Mouse (Mus musculus) MEL (cell line): ENCODE results near the gene Tbl1x. TPM values are rescaled to one million over a fixed set of nuclear protein-coding genes. Genes with fewer than 3 reads are reported as not detected.
A peak's percentile ranks its signal among the peaks of the same experiment; 100 is the strongest.

Experiments used
- DNase-seq: peaks from one replicate; pipeline ENCODE4 v3.0.0; 2011; ENCODE audit warnings: low read depth, low spot score
- H3K27ac ChIP-seq: 2 replicates; pipeline ENCODE4 v1.5.1; 2012; ENCODE audit warnings: low read depth, mild to moderate bottlenecking, control low read depth, low read length, moderate library complexity; ENCODE audit not compliant: control insufficient read depth
- H3K27me3 ChIP-seq, 2 experiments: fragments of 150-350 bp in 1 of 2; sonication (generic) in 1 of 2; 2 replicates each; pipeline ENCODE4 v1.6.1; 2012; ENCODE audit warnings: low read length in 2 of 2, mild to moderate bottlenecking in 2 of 2, improper control_type of control experiment in 1 of 2, moderate library complexity in 1 of 2; ENCODE audit not compliant: insufficient read depth in 2 of 2, control insufficient read depth in 1 of 2
- H3K36me3 ChIP-seq, 2 experiments: 2 replicates each; pipeline ENCODE4 v1.6.1; 2012 to 2014; ENCODE audit warnings: low read length in 2 of 2, improper control_type of control experiment in 1 of 2, inconsistent platforms in 1 of 2, mild to moderate bottlenecking in 1 of 2; ENCODE audit not compliant: insufficient read depth in 2 of 2, control insufficient read depth in 1 of 2
- H3K4me1 ChIP-seq, 2 experiments: fragments of 150-350 bp in 1 of 2; sonication (generic) in 1 of 2; 2 replicates each; pipeline ENCODE4 v1.6.1; 2012; ENCODE audit warnings: low read length in 2 of 2, improper control_type of control experiment in 1 of 2, mild to moderate bottlenecking in 1 of 2; ENCODE audit not compliant: insufficient read depth in 2 of 2, control insufficient read depth in 1 of 2
- H3K4me3 ChIP-seq, 2 experiments: fragments of 150-350 bp in 1 of 2; sonication (generic) in 1 of 2; 2 replicates each; pipeline ENCODE4 v1.5.1; 2012; ENCODE audit warnings: low read depth in 2 of 2, low read length in 2 of 2, mild to moderate bottlenecking in 2 of 2, moderate library complexity in 2 of 2, control low read depth in 1 of 2, improper control_type of control experiment in 1 of 2; ENCODE audit not compliant: control insufficient read depth in 1 of 2, insufficient read depth in 1 of 2
- H3K79me2 ChIP-seq: 2 replicates; pipeline ENCODE4 v1.6.1; 2012; ENCODE audit warnings: mild to moderate bottlenecking, low read length, moderate library complexity; ENCODE audit not compliant: control insufficient read depth, poor library complexity, insufficient read depth
- H3K9ac ChIP-seq: 2 replicates; pipeline ENCODE4 v1.6.1; 2012; ENCODE audit warnings: low read depth, mild to moderate bottlenecking, control low read depth, low read length, moderate library complexity; ENCODE audit not compliant: control insufficient read depth, poor library complexity, severe bottlenecking
- H3K9me3 ChIP-seq: fragments of 150-350 bp; sonication (generic); replicated peaks from 2 replicates; pipeline ENCODE4 v1.6.1; 2012; ENCODE audit warnings: mild to moderate bottlenecking, low read length, improper control_type of control experiment, moderate library complexity; ENCODE audit not compliant: insufficient read depth
- BHLHE40 ChIP-seq: IDR thresholded peaks from 2 replicates; pipeline ENCODE4 v1.6.1; 2012; ENCODE audit warnings: low read depth, mild to moderate bottlenecking, inconsistent platforms, low read length, improper control_type of control experiment, borderline replicate concordance
- CHD1 ChIP-seq: IDR thresholded peaks from 2 replicates; pipeline ENCODE4 v1.6.1; 2012; ENCODE audit warnings: low read depth, mild to moderate bottlenecking, inconsistent platforms, low read length, improper control_type of control experiment
- E2F4 ChIP-seq: IDR thresholded peaks from 2 replicates; pipeline ENCODE4 v1.6.1; 2011; ENCODE audit warnings: low read depth, low read length, improper control_type of control experiment, borderline replicate concordance
- ELF1 ChIP-seq: IDR thresholded peaks from 2 replicates; pipeline ENCODE4 v1.6.1; 2014; ENCODE audit warnings: low read depth, mild to moderate bottlenecking, inconsistent platforms, low read length, improper control_type of control experiment, moderate library complexity
- EP300 ChIP-seq, 2 experiments: IDR thresholded peaks; 2 replicates each; pipeline ENCODE4 v1.6.1; 2011; ENCODE audit warnings: improper control_type of control experiment in 2 of 2, low read length in 2 of 2, low read depth in 1 of 2, mild to moderate bottlenecking in 1 of 2
- ETS1 ChIP-seq: IDR thresholded peaks from 2 replicates; pipeline ENCODE4 v1.6.1; 2012; ENCODE audit warnings: low read depth, mild to moderate bottlenecking, inconsistent platforms, low read length, improper control_type of control experiment, moderate library complexity
- GATA1 ChIP-seq: IDR thresholded peaks from 2 replicates; pipeline ENCODE4 v1.6.1; 2011; ENCODE audit warnings: low read depth, low read length, improper control_type of control experiment
- HCFC1 ChIP-seq: IDR thresholded peaks from 2 replicates; pipeline ENCODE4 v1.6.1; 2012; ENCODE audit warnings: low read depth, mild to moderate bottlenecking, inconsistent platforms, low read length, improper control_type of control experiment, moderate library complexity
- MAZ ChIP-seq: IDR thresholded peaks from 2 replicates; pipeline ENCODE4 v1.6.1; 2012; ENCODE audit warnings: low read depth, mild to moderate bottlenecking, inconsistent platforms, low read length, improper control_type of control experiment
- POLR2AphosphoS5 ChIP-seq: IDR thresholded peaks from 2 replicates; pipeline ENCODE4 v1.6.1; 2012; ENCODE audit warnings: low read depth, borderline replicate concordance, mild to moderate bottlenecking, inconsistent platforms, low read length, moderate library complexity, mixed read lengths
- RAD21 ChIP-seq: IDR thresholded peaks from 2 replicates; pipeline ENCODE4 v1.6.1; 2011; ENCODE audit warnings: mild to moderate bottlenecking, low read depth, low read length, improper control_type of control experiment
- SIN3A ChIP-seq: IDR thresholded peaks from 2 replicates; pipeline ENCODE4 v1.6.1; 2012; ENCODE audit warnings: low read length, improper control_type of control experiment, inconsistent platforms
- SMC3 ChIP-seq: IDR thresholded peaks from 2 replicates; pipeline ENCODE4 v1.6.1; 2011; ENCODE audit warnings: low read depth, low read length, improper control_type of control experiment
- TCF12 ChIP-seq: IDR thresholded peaks from 2 replicates; pipeline ENCODE4 v1.6.1; 2014; ENCODE audit warnings: low read depth, mild to moderate bottlenecking, inconsistent platforms, low read length, improper control_type of control experiment, moderate library complexity
- USF1 ChIP-seq: IDR thresholded peaks from 2 replicates; pipeline ENCODE4 v1.6.1; 2014; ENCODE audit warnings: low read depth, mild to moderate bottlenecking, inconsistent platforms, low read length, improper control_type of control experiment, moderate library complexity
- ZC3H11A ChIP-seq: IDR thresholded peaks from 2 replicates; pipeline ENCODE4 v1.6.1; 2012; ENCODE audit warnings: low read depth, mild to moderate bottlenecking, inconsistent platforms, low read length, improper control_type of control experiment
- ZMIZ1 ChIP-seq: IDR thresholded peaks from 2 replicates; pipeline ENCODE4 v1.6.1; 2012; ENCODE audit warnings: low read depth, mild to moderate bottlenecking, inconsistent platforms, low read length, improper control_type of control experiment, moderate library complexity
- polyA plus RNA-seq, 2 experiments: library from polyadenylated mRNA; stranded (reverse) in 1 of 2; unstranded in 1 of 2; fragments of >175 nt in 1 of 2; fragments of >200 nt in 1 of 2; gene quantifications; 2 replicates each; pipeline versions ENCODE4 v1.2.1 to v1.2.4; 2012; ENCODE audit warnings: low replicate concordance in 2 of 2, low read depth in 1 of 2; ENCODE audit not compliant: insufficient read length in 2 of 2, insufficient read depth in 1 of 2, missing spikeins in 1 of 2
- total RNA-seq: library from RNA; depleted of rRNA; stranded (reverse); fragments of 300-350 nt; gene quantifications from 2 replicates; pipeline ENCODE4 v1.2.3, GENCODE M21; 2012; rRNA removed

Tbl1x gene
- 17.1 and 23.0 TPM in 2 replicates for total RNA-seq
- polyA plus RNA-seq, result 10 to 100 TPM; 27.6 to 42.5 TPM

GRCm38 (mm10) chrX:77510371-77511300 lies at the start of gene Tbl1x:
TSS of gene Tbl1x (plus strand) at chrX:77511013.
- Histone ChIP-seq H3K4me1 (no peaks in the 10 kb centered on the region; a peak in 1 of 4 replicates), H3K27me3 (no peaks in the 10 kb centered on the region), H3K9ac (peak within 1 kb of the TSS; percentile 95), H3K9me3 (no peaks in the 10 kb centered on the region), H3K36me3 (peaks cover 0 to 9% of the 10 kb centered on the region in 2 experiments; a peak in 2 of 4 replicates), H3K4me3 (peak within 1 kb of the TSS; percentile 83 to 87), H3K27ac (peak within 1 kb of the TSS; percentile 99), H3K79me2 (peaks cover 45% of the 10 kb centered on the region)
- peak; percentile 84 for DNase-seq
- peak; percentile 50; the same call in 1 of the 2 replicates for TF ChIP-seq MAZ
- no peak for TF ChIP-seq ZC3H11A
- TF ChIP-seq SMC3, result no peak
- peak; percentile 6; the same call in 1 of the 2 replicates for TF ChIP-seq TCF12
- TF ChIP-seq RAD21, result no peak
- no peak for TF ChIP-seq POLR2AphosphoS5
- TF ChIP-seq ELF1, result no peak

GRCm38 (mm10) chrX:77469216-77469615 lies 41.6 kb upstream of the Tbl1x start:
- no peak for TF ChIP-seq EP300 (IDR thresholded peaks at IDR 0.05; ENCODE audit: low read depth in 1 of 2, low read length in 2 of 2)
- no peak for TF ChIP-seq USF1
- no peak for TF ChIP-seq POLR2AphosphoS5
- TF ChIP-seq E2F4, result no peak
- no peak for TF ChIP-seq SIN3A
- TF ChIP-seq BHLHE40, result no peak
- no peak for TF ChIP-seq CHD1
- TF ChIP-seq ETS1, result no peak
- no peak for TF ChIP-seq ZC3H11A
- TF ChIP-seq ZMIZ1, result no peak
- no peak for TF ChIP-seq GATA1
- no peak for TF ChIP-seq HCFC1
- Histone ChIP-seq H3K4me1 (no peaks in the 10 kb centered on the region), H3K36me3 (no peaks in the 10 kb centered on the region), H3K4me3 (no peak overlapping the region), H3K9me3 (no peaks in the 10 kb centered on the region), H3K27me3 (no peaks in the 10 kb centered on the region), H3K9ac (no peak overlapping the region), H3K27ac (no peak overlapping the region), H3K79me2 (no peaks in the 10 kb centered on the region)
- no peak for DNase-seq
